Comparison of ENCODE assay signal across 9 mouse cellular contexts in the genomic region with DNA sequence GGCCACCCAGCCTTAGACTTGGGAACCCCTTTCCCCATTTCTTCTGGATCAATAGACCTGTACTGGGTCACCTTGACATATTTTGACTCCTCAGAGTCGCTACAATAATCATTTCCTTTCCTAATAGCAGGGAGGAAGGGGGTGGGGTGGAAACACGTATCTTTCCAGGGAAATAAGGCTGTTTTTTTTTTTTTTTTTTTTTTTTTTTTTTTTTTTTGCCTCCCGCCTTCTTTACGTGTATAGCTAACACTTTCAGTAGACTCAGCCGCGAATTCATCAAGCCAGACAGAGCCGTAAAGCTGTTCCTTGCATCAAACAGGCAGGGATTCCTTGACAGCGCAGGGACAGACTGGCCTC. TPM values are rescaled to one million over a fixed set of nuclear protein-coding genes. Genes with fewer than 3 reads are reported as not detected.
DNase-seq lines count a peak whose midpoint lies in the region; ATAC-seq and TF ChIP-seq lines count a peak whose summit lies in the region.
"Had no signal": no experiment of that assay in that cellular context is flagged by ENCODE, and none has a peak within 500 bp of the region (broad histone marks: within the 10 kb centered on the region; RNA-seq: fewer than 3 reads in every experiment).

No protein-coding gene starts in this region.

- no peak for DNase-seq in heart, postnatal 14 days
- DNase-seq in forebrain, embryonic 14.5 days (ENCODE audit: low spot score), result peak; percentile 49
- DNase-seq in left cerebral cortex, adult 11 months (ENCODE audit: low spot score), result no peak
- no peak for DNase-seq in ovary, adult 18-20 months (ENCODE audit: low spot score)
- no peak for DNase-seq in thymus, adult 18-20 months
- DNase-seq: cerebellum, adult 9-11 months had no signal

- peak overlapping the region; percentile 77 for H3K9ac ChIP-seq in heart, embryonic 11.5 days (ENCODE audit: low read depth, low read length)
- peak overlapping the region; percentile 84 for H3K9ac ChIP-seq in forebrain, embryonic 14.5 days (ENCODE audit: low read length)
- peak overlapping the region; percentile 89 for H3K9ac ChIP-seq in liver, embryonic 15.5 days

- H3K79me3 ChIP-seq in C2C12 (ENCODE audit: low read depth), result peaks cover 43% of the 10 kb centered on the region

- H3K27me3 ChIP-seq in heart, embryonic 11.5 days (ENCODE audit: control insufficient read depth, insufficient read depth, low read length), result peaks cover 22% of the 10 kb centered on the region
- H3K27me3 ChIP-seq in C2C12 (ENCODE audit: control insufficient read depth, insufficient read depth, insufficient read length), result no peaks in the 10 kb centered on the region
- 0 out of 2 replicates have a peak, but pooled peaks cover 5% of the 10 kb centered on the region for H3K27me3 ChIP-seq in forebrain, embryonic 14.5 days (replicated peaks; ENCODE audit: control insufficient read depth, insufficient read depth, low read length)
- H3K27me3 ChIP-seq in liver, embryonic 15.5 days, result peaks cover 45% of the 10 kb centered on the region

- H3K4me1 ChIP-seq in heart, embryonic 11.5 days (ENCODE audit: control insufficient read depth, insufficient read depth, low read length), result peaks cover 29% of the 10 kb centered on the region
- H3K4me1 ChIP-seq in forebrain, embryonic 14.5 days (ENCODE audit: control insufficient read depth, insufficient read depth, low read length), result peaks cover 29% of the 10 kb centered on the region; the same call in 1 of the 2 replicates
- H3K4me1 ChIP-seq in liver, embryonic 15.5 days (replicated peaks), result peaks cover 73% of the 10 kb centered on the region

- H3K9me3 ChIP-seq in heart, embryonic 11.5 days (replicated peaks; ENCODE audit: control insufficient read depth, low read length), result no peaks in the 10 kb centered on the region
- no peaks in the 10 kb centered on the region for H3K9me3 ChIP-seq in forebrain, embryonic 14.5 days (replicated peaks; ENCODE audit: control insufficient read depth, low read length)
- H3K9me3 ChIP-seq in liver, embryonic 15.5 days (replicated peaks), result no peaks in the 10 kb centered on the region

- no peak for ATAC-seq in heart, embryonic 11.5 days (replicated peaks; ENCODE audit: insufficient number of reproducible peaks, low FRiP score, low TSS enrichment)
- ATAC-seq in forebrain, embryonic 14.5 days, result no peak
- no peak for ATAC-seq in liver, embryonic 15.5 days (ENCODE audit: insufficient read depth)

- no peak for TF ChIP-seq CTCF in C2C12 (IDR thresholded peaks at IDR 0.05; ENCODE audit: control insufficient read depth, insufficient read depth, insufficient read length)

- no peaks in the 10 kb centered on the region for H3K36me3 ChIP-seq in heart, embryonic 11.5 days (ENCODE audit: control insufficient read depth, insufficient read depth, low read length)
- H3K36me3 ChIP-seq in C2C12 (ENCODE audit: control insufficient read depth, insufficient read depth), result no peaks in the 10 kb centered on the region
- no peaks in the 10 kb centered on the region for H3K36me3 ChIP-seq in forebrain, embryonic 14.5 days (ENCODE audit: control insufficient read depth, insufficient read depth, low read length)
- no peaks in the 10 kb centered on the region for H3K36me3 ChIP-seq in liver, embryonic 15.5 days (replicated peaks)

- peaks cover 65% of the 10 kb centered on the region for H3K79me2 ChIP-seq in C2C12 (ENCODE audit: control insufficient read depth, insufficient read depth)

- intact Hi-C loops in heart, postnatal 14 days (cut with DNase I), result loop anchor here (2.0 to 5.0 kb wide), 2 partner anchors 114 to 205 kb away; no protein-coding TSS in a partner anchor

- H3K4me2 ChIP-seq in heart, embryonic 11.5 days, result peak overlapping the region; percentile 97
- peak overlapping the region; percentile 84 for H3K4me2 ChIP-seq in forebrain, embryonic 14.5 days (ENCODE audit: low read length)
- peak overlapping the region; percentile 95 for H3K4me2 ChIP-seq in liver, embryonic 15.5 days

- WGBS in heart, embryonic 11.5 days (ENCODE audit: insufficient replicate concordance), result 35% methylated on average over 8 of the region's 8 CpGs
- WGBS in forebrain, embryonic 14.5 days, result 11% methylated on average over 8 of the region's 8 CpGs
- 14% methylated on average over 8 of the region's 8 CpGs for WGBS in liver, embryonic 15.5 days (ENCODE audit: insufficient replicate concordance)

- H3ac ChIP-seq in C2C12 (ENCODE audit: control insufficient read depth, insufficient read length, low read depth), result peak overlapping the region; percentile 78

- 0 out of 2 replicates have a peak overlapping the region, but pooled peaks have one; percentile 15 for H3K27ac ChIP-seq in heart, embryonic 11.5 days (ENCODE audit: low read depth, low read length)
- no peak overlapping the region for H3K27ac ChIP-seq in forebrain, embryonic 14.5 days (ENCODE audit: low read depth, low read length)
- H3K27ac ChIP-seq in liver, embryonic 15.5 days (replicated peaks), result peak overlapping the region; percentile 91

- peak overlapping the region; percentile 78 for H3K4me3 ChIP-seq in heart, embryonic 11.5 days (ENCODE audit: low read depth, low read length)
- H3K4me3 ChIP-seq in C2C12 (ENCODE audit: insufficient read depth, poor library complexity, severe bottlenecking), result peak overlapping the region; percentile 81
- H3K4me3 ChIP-seq in forebrain, embryonic 14.5 days (ENCODE audit: low read depth, low read length), result peak overlapping the region; percentile 71
- H3K4me3 ChIP-seq in liver, embryonic 15.5 days (replicated peaks), result peak overlapping the region; percentile 93

TF ChIP-seq in C2C12, 6 proteins besides CTCF, POLR2A, EP300 and RAD21:
- TF ChIP-seq CEBPB (IDR thresholded peaks at IDR 0.05; ENCODE audit: low read depth), result no peak
- TF ChIP-seq FOSL1 (IDR thresholded peaks at IDR 0.05; ENCODE audit: insufficient read depth, low read length, poor library complexity, severe bottlenecking), result no peak
- TF ChIP-seq MYOD1 (IDR thresholded peaks at IDR 0.05; ENCODE audit: control insufficient read depth, insufficient read length, low read depth), result no peak
- TF ChIP-seq USF1 (IDR thresholded peaks at IDR 0.05; ENCODE audit: low read depth), result no peak
- TF ChIP-seq MAX (IDR thresholded peaks at IDR 0.05), result no peak
- TF ChIP-seq MYOG (IDR thresholded peaks at IDR 0.05; ENCODE audit: control insufficient read depth, extremely low read depth, insufficient read length), result no peak

RNA-seq across cellular contexts. Expression of a gene that starts 1.7 kb away (rescaled TPM):
- polyA plus RNA-seq in heart, embryonic 11.5 days (2014; fragmentation: Nextera tagmentation; extraction: Ambion mirVana), result 3.0 and 3.1 TPM in 2 replicates
- total RNA-seq in heart, postnatal 14 days (2021), result 1 to 10 TPM; 3.4 to 4.1 TPM
- polyA plus RNA-seq in C2C12 (2012; fragmentation: generic; extraction: Trizol), result 15.9 TPM
- 4.0 and 4.2 TPM in 2 replicates for polyA plus RNA-seq in forebrain, embryonic 14.5 days (2014; fragmentation: Nextera tagmentation; extraction: Ambion mirVana)
- 1.2 TPM in 2 replicates for polyA plus RNA-seq in liver, embryonic 15.5 days (2015; fragmentation: Nextera tagmentation; extraction: Ambion mirVana)
